Mouse (Mus musculus): ENCODE data around the gene Cp. TPM values are rescaled to one million over a fixed set of nuclear protein-coding genes. Genes with fewer than 3 reads are reported as not detected.

The Cp gene
- polyA plus RNA-seq, 1 experiment = 0.88 TPM

DNA sequence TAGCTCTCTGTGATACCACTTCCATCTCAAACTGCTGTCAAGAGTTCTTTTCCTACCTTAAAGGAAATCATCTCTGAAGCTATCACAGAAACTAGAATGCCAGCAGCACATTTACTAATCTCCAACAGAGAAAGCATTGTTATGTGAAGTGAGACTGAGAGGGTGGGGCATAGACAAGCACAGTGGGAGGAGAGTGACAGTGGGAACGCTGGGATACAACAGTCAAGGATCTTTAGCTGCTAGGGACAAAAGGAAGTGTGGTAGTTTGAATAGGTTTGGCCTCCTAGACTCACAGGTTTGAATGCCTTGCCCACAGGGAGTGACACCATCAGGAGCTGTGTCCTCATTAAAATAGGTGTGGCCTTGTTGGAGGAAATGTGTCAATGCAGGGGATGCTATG lies 67.0 kb downstream of the Cp start:
- Histone ChIP-seq H3K9ac (ENCODE audit: low read depth, poor library complexity, severe bottlenecking) (no peak overlapping the region), H3K4me3 (ENCODE audit: low read depth, low read length) (no peak overlapping the region), H3K36me3 (ENCODE audit: control insufficient read depth, insufficient read depth, low read length, poor library complexity, severe bottlenecking) (peaks cover 7% of the 10 kb centered on the region), H3K27ac (ENCODE audit: insufficient read depth, low read length) (peak overlapping the region; percentile 61; the same call in 1 of the 2 replicates), H3K4me1 (ENCODE audit: control insufficient read depth, insufficient read depth, low read length) (no peaks in the 10 kb centered on the region), H3K27me3 (ENCODE audit: control insufficient read depth, insufficient read depth, low read length, poor library complexity, severe bottlenecking) (no peaks in the 10 kb centered on the region), H3K9me3 (replicated peaks; ENCODE audit: control insufficient read depth, insufficient read depth, low read length, poor library complexity, severe bottlenecking) (peaks cover 9% of the 10 kb centered on the region)
- TF ChIP-seq POLR2A (IDR thresholded peaks at IDR 0.05; ENCODE audit: insufficient read depth, low read length) = no peak
- TF ChIP-seq EP300 (IDR thresholded peaks at IDR 0.05; ENCODE audit: insufficient read depth, low read depth, low read length) = 0 out of 2 replicates have a peak, but pooled peaks have one; percentile 34
- TF ChIP-seq CTCF (IDR thresholded peaks at IDR 0.05; ENCODE audit: low read depth, low read length) = no peak

GRCm38 (mm10) chr3:20026481-20026880 lies 69.6 kb downstream of the Cp start:
- no peak overlapping the region for H3K4me3 ChIP-seq (ENCODE audit: low read depth, low read length)
- TF ChIP-seq EP300 (IDR thresholded peaks at IDR 0.05; ENCODE audit: insufficient read depth, low read depth, low read length) (no peak), CTCF (IDR thresholded peaks at IDR 0.05; ENCODE audit: low read depth, low read length) (no peak), POLR2A (IDR thresholded peaks at IDR 0.05; ENCODE audit: insufficient read depth, low read length) (no peak)
- H3K27me3 ChIP-seq (ENCODE audit: control insufficient read depth, insufficient read depth, low read length, poor library complexity, severe bottlenecking) = no peaks in the 10 kb centered on the region
- peaks cover 9% of the 10 kb centered on the region for H3K9me3 ChIP-seq (replicated peaks; ENCODE audit: control insufficient read depth, insufficient read depth, low read length, poor library complexity, severe bottlenecking)
- H3K4me1 ChIP-seq (ENCODE audit: control insufficient read depth, insufficient read depth, low read length) = no peaks in the 10 kb centered on the region
- H3K9ac ChIP-seq (ENCODE audit: low read depth, poor library complexity, severe bottlenecking) = no peak overlapping the region
- H3K27ac ChIP-seq (ENCODE audit: insufficient read depth, low read length) = no peak overlapping the region
- peaks cover 7% of the 10 kb centered on the region for H3K36me3 ChIP-seq (ENCODE audit: control insufficient read depth, insufficient read depth, low read length, poor library complexity, severe bottlenecking)

GRCm38 (mm10) chr3:20026996-20027689 lies 70.3 kb downstream of the Cp start:
- Histone ChIP-seq H3K27ac (ENCODE audit: insufficient read depth, low read length) (no peak overlapping the region), H3K4me3 (ENCODE audit: low read depth, low read length) (no peak overlapping the region), H3K4me1 (ENCODE audit: control insufficient read depth, insufficient read depth, low read length) (no peaks in the 10 kb centered on the region), H3K27me3 (ENCODE audit: control insufficient read depth, insufficient read depth, low read length, poor library complexity, severe bottlenecking) (no peaks in the 10 kb centered on the region), H3K36me3 (ENCODE audit: control insufficient read depth, insufficient read depth, low read length, poor library complexity, severe bottlenecking) (peaks cover 7% of the 10 kb centered on the region), H3K9me3 (replicated peaks; ENCODE audit: control insufficient read depth, insufficient read depth, low read length, poor library complexity, severe bottlenecking) (peaks cover 9% of the 10 kb centered on the region), H3K9ac (ENCODE audit: low read depth, poor library complexity, severe bottlenecking) (no peak overlapping the region)
- TF ChIP-seq POLR2A (IDR thresholded peaks at IDR 0.05; ENCODE audit: insufficient read depth, low read length) = no peak
- TF ChIP-seq CTCF (IDR thresholded peaks at IDR 0.05; ENCODE audit: low read depth, low read length) = no peak
- TF ChIP-seq EP300 (IDR thresholded peaks at IDR 0.05; ENCODE audit: insufficient read depth, low read depth, low read length) = no peak

DNA sequence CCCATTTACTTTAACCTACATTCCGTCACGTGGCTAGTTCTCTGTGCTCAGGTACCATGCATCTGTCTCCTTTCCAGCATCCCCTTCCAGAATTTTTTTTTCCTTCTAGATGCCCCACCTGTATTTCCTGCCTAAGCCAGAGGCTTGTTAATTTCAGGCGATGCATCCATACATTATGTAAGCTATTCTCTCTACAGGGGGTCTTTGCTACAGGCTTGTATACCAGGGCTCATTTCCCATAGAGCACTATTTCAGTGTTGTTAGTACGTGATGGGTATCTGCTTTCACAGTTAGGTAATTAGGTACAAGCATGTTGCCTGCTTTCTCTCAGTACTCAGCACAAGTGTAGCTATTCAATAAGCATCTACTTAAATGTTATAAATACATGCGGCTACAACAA lies 70.9 kb downstream of the Cp start:
- peaks cover 5% of the 10 kb centered on the region for H3K36me3 ChIP-seq (ENCODE audit: control insufficient read depth, insufficient read depth, low read length, poor library complexity, severe bottlenecking)
- no peak overlapping the region for H3K4me3 ChIP-seq (ENCODE audit: low read depth, low read length)
- H3K9me3 ChIP-seq (replicated peaks; ENCODE audit: control insufficient read depth, insufficient read depth, low read length, poor library complexity, severe bottlenecking) = peaks cover 9% of the 10 kb centered on the region
- no peaks in the 10 kb centered on the region for H3K27me3 ChIP-seq (ENCODE audit: control insufficient read depth, insufficient read depth, low read length, poor library complexity, severe bottlenecking)
- TF ChIP-seq CTCF (IDR thresholded peaks at IDR 0.05; ENCODE audit: low read depth, low read length) = no peak
- no peak for TF ChIP-seq EP300 (IDR thresholded peaks at IDR 0.05; ENCODE audit: insufficient read depth, low read depth, low read length)
- no peak for TF ChIP-seq POLR2A (IDR thresholded peaks at IDR 0.05; ENCODE audit: insufficient read depth, low read length)
- H3K9ac ChIP-seq (ENCODE audit: low read depth, poor library complexity, severe bottlenecking) = no peak overlapping the region
- no peaks in the 10 kb centered on the region for H3K4me1 ChIP-seq (ENCODE audit: control insufficient read depth, insufficient read depth, low read length)
- H3K27ac ChIP-seq (ENCODE audit: insufficient read depth, low read length) = no peak overlapping the region

DNA sequence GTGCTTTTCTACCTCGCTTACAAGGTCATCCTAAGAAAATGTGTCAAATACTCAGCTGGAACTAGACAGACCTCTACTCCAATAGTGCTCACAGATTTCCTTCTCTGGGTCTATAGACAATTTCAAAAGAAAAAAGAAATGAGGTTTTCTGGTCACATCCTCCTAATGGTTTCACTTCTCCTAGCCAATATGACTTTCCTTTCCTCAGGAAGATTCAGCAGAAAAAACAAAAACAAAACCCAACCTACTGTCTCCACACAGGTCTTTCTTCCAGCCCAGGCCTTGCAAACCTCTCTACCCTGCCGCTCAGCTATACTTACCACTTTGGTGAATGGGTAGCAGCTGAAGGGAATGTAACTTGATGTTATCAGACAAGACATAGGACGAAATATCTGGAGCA lies 71.8 kb downstream of the Cp start:
- TF ChIP-seq POLR2A (IDR thresholded peaks at IDR 0.05; ENCODE audit: insufficient read depth, low read length) = no peak
- no peak for TF ChIP-seq EP300 (IDR thresholded peaks at IDR 0.05; ENCODE audit: insufficient read depth, low read depth, low read length)
- TF ChIP-seq CTCF (IDR thresholded peaks at IDR 0.05; ENCODE audit: low read depth, low read length) = no peak
- H3K27me3 ChIP-seq (ENCODE audit: control insufficient read depth, insufficient read depth, low read length, poor library complexity, severe bottlenecking) = no peaks in the 10 kb centered on the region
- no peak overlapping the region for H3K4me3 ChIP-seq (ENCODE audit: low read depth, low read length)
- peaks cover 9% of the 10 kb centered on the region for H3K9me3 ChIP-seq (replicated peaks; ENCODE audit: control insufficient read depth, insufficient read depth, low read length, poor library complexity, severe bottlenecking)
- H3K4me1 ChIP-seq (ENCODE audit: control insufficient read depth, insufficient read depth, low read length) = no peaks in the 10 kb centered on the region
- H3K27ac ChIP-seq (ENCODE audit: insufficient read depth, low read length) = no peak overlapping the region
- peaks cover 5% of the 10 kb centered on the region for H3K36me3 ChIP-seq (ENCODE audit: control insufficient read depth, insufficient read depth, low read length, poor library complexity, severe bottlenecking)
- H3K9ac ChIP-seq (ENCODE audit: low read depth, poor library complexity, severe bottlenecking) = no peak overlapping the region

DNA sequence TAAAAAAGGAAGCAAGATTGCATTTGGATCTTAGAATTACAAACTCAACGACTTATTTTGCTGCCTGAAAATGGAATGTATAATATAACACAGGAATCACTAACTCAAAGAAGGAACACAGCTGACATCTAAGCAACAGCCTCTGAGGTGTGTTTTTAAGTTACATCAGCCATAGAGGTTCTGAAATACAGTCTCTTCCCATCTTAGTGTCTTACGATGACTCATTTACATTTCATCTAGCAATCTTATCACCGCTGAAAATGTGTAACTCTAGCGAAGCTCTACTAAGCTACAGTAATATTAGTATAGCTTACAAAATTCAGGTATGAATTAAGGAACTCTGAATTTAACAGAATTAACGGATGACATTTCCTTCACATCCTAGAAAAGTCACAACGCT lies 74.0 kb downstream of the Cp start:
- Histone ChIP-seq H3K27ac (ENCODE audit: insufficient read depth, low read length) (no peak overlapping the region), H3K4me3 (ENCODE audit: low read depth, low read length) (no peak overlapping the region), H3K9ac (ENCODE audit: low read depth, poor library complexity, severe bottlenecking) (no peak overlapping the region), H3K9me3 (replicated peaks; ENCODE audit: control insufficient read depth, insufficient read depth, low read length, poor library complexity, severe bottlenecking) (no peaks in the 10 kb centered on the region), H3K36me3 (ENCODE audit: control insufficient read depth, insufficient read depth, low read length, poor library complexity, severe bottlenecking) (no peaks in the 10 kb centered on the region), H3K4me1 (ENCODE audit: control insufficient read depth, insufficient read depth, low read length) (no peaks in the 10 kb centered on the region), H3K27me3 (ENCODE audit: control insufficient read depth, insufficient read depth, low read length, poor library complexity, severe bottlenecking) (no peaks in the 10 kb centered on the region)
- TF ChIP-seq EP300 (IDR thresholded peaks at IDR 0.05; ENCODE audit: insufficient read depth, low read depth, low read length) (no peak), POLR2A (IDR thresholded peaks at IDR 0.05; ENCODE audit: insufficient read depth, low read length) (no peak), CTCF (IDR thresholded peaks at IDR 0.05; ENCODE audit: low read depth, low read length) (no peak)
